Mouse (Mus musculus) midbrain, embryonic 10.5 days (tissue): ENCODE measurements around the gene Stx12. TPM values are rescaled to one million over a fixed set of nuclear protein-coding genes. Genes with fewer than 3 reads are reported as not detected.
A peak's percentile ranks its signal among the peaks of the same experiment; 100 is the strongest.
"Not testable (repeated sequence)": the region's sequence is repeated elsewhere in the genome, so short reads cannot be mapped to it uniquely, and the experiment has no call there.

Experiments used
- DNase-seq: peaks from one replicate; pipeline ENCODE4 v3.0.0-alpha.2; 2017; ENCODE audit warnings: low spot score
- H3K27ac ChIP-seq: fragments of 300-500 bp; sonication (generic); replicated peaks from 2 replicates; pipeline ENCODE4 v1.5.1; 2016; ENCODE audit warnings: mild to moderate bottlenecking
- H3K27me3 ChIP-seq: fragments of 300-500 bp; sonication (generic); 2 replicates; pipeline ENCODE4 v1.6.1; 2016; ENCODE audit warnings: low read depth, mild to moderate bottlenecking; ENCODE audit not compliant: poor library complexity, severe bottlenecking
- H3K36me3 ChIP-seq: fragments of 300-500 bp; sonication (generic); 2 replicates; pipeline ENCODE4 v1.6.1; 2016; ENCODE audit warnings: mild to moderate bottlenecking, moderate library complexity
- H3K4me1 ChIP-seq: fragments of 300-500 bp; sonication (generic); 2 replicates; pipeline ENCODE4 v1.6.1; 2016
- H3K4me3 ChIP-seq: fragments of 300-500 bp; sonication (generic); 2 replicates; pipeline ENCODE4 v1.5.1; 2016; ENCODE audit warnings: mild to moderate bottlenecking, moderate library complexity
- H3K9me3 ChIP-seq: fragments of 300-500 bp; sonication (generic); replicated peaks from 2 replicates; pipeline ENCODE4 v1.6.1; 2016; ENCODE audit warnings: mild to moderate bottlenecking
- WGBS: fragments of 180-500 bp; shearing (Covaris S2); methylation state at CpG from one replicate; pipeline ENCODE4 v1.1.7; 2016; 5-methylcytosine and 5-hydroxymethylcytosine counted together
- polyA plus RNA-seq: library from polyadenylated mRNA; unstranded; fragments of >200 nt; fragmentation: Nextera tagmentation; extraction: Ambion mirVana; gene quantifications from 2 replicates; pipeline ENCODE4 v1.2.1, GENCODE M21; 2016

Stx12 gene
- polyA plus RNA-seq = 61.5 and 72.5 TPM in 2 replicates

DNA sequence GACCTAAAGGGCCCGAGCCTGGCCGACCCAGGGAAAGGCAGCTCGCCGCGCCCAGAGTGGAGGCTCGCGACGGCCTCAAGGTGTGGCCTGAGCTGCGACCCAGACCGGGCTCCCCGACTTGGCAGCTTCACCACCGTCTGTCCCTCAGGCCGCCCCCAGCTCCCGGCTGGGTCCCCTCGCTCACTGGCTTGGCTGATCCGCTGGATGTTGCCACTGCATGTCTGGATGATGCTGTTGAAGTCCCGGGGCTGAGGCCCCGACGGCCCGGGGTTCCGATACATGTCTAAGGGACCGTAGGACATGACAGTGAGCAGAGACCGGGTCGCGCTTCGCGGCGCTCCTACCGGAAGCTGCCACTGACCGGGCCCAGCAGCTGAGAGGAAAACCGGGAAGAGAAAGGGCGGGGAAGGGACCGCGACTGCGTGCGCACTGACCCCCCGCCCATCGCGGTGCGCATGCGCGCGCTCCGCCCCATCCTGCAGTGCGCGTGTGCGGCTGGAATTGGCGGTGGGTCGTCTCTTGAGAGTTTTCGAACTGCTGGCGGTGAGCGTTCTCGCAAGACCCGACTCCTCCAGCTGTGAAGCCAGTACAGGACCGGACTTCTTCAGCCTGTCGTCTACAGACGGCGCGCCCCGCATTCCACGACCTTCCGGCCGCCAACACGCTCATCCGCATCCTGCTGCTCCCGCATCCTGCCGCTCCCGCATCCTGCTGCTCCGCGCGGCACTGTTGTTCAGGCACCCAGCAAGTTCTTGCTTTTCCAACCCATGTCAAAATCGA lies at the start of gene Stx12:
Gene Stx12, minus strand, starts transcription at position 446 of the 780 bp plus-strand sequence.
- Histone ChIP-seq H3K27ac (peak within 1 kb of the TSS; percentile 92), H3K4me1 (peaks cover 31% of the 10 kb centered on the region), H3K36me3 (peaks cover 21% of the 10 kb centered on the region), H3K27me3 (no peaks in the 10 kb centered on the region), H3K9me3 (no peaks in the 10 kb centered on the region), H3K4me3 (peak within 1 kb of the TSS; percentile 97)
- peak; percentile 91 for DNase-seq
- WGBS = under 1% methylated on average over 72 of the region's 72 CpGs

DNA sequence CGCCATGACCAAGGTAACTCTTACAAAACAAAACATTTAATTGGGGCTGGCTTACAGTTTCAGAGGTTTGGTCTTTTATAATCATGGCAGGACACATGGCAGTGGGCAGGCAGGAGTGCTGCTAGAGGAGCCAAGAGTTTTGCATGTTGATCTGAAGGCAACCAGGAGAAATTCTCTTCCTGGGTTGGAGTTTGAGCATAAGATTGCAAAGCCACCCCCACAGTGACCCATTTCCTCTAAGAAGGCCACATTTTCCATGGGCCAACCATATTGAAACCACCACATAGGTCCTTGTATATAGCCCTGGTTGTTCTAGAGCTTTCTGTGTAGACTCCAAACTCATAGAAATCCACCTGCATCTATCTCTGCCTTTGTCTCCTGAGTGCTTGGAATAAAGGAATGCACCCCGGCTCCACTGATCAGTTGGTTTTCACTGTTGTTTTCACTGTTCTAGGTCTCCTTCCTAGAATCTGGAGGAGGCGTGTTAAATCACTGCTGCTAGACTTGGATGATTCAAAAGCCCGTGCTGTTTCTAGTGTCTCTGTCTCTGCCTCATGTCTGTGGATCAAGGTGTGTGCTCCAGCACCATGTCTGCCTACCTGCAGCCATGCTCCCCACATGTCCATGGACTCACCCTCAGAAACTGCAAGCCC lies 48.6 kb upstream of the Stx12 start:
- H3K36me3 ChIP-seq = no peaks in the 10 kb centered on the region
- peaks cover 19% of the 10 kb centered on the region for H3K4me1 ChIP-seq
- H3K27ac ChIP-seq = no peak overlapping the region
- no peak for DNase-seq
- H3K4me3 ChIP-seq = no peak overlapping the region
- no peaks in the 10 kb centered on the region for H3K9me3 ChIP-seq
- WGBS = 81% methylated on average over 4 of the region's 4 CpGs
- H3K27me3 ChIP-seq = peaks cover 11% of the 10 kb centered on the region

DNA sequence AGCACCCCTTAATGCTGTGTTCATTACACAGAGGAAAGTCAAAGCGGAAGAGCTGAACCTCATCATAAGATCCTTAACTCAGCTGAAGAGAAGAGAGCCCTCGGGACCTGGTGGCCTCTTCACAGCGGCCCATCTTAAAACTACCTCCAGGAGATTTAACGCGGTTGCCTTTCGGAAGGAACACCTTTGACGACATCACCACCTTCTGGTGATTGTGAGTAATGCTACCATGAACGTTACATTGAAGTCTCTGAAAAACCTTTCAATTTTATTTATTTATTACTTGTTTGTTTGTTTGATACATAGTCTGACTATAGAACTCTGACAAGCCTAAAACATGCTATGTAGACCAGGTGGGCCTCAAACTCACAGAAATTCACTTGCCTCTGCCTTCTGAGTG lies 46.5 kb upstream of the Stx12 start:
- Histone ChIP-seq H3K27ac (no peak overlapping the region), H3K27me3 (peaks cover 11% of the 10 kb centered on the region), H3K4me3 (no peak overlapping the region), H3K36me3 (no peaks in the 10 kb centered on the region), H3K4me1 (peaks cover 19% of the 10 kb centered on the region), H3K9me3 (no peaks in the 10 kb centered on the region)
- WGBS = 8% methylated on average over 8 of the region's 8 CpGs
- DNase-seq = peak; percentile 23

DNA sequence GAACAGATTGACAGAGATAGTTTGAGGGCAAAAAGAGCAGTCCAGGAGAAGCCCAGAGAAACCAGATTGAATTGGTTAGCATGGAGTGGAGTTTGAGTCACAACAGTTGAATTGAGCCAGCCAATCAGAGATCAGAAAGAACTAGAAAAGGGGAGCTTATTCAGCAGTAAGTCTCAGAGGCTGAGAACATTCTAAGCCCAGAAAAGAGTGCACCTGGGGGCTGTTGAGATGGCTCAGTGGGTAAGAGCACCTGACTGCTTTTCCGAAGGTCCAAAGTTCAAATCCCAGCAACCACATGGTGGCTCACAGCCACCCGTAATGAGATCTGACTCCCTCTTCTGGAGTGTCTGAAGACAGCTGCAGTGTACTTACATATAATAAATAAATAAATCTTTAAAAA lies 42.2 kb upstream of the Stx12 start:
- peaks cover 31% of the 10 kb centered on the region for H3K4me1 ChIP-seq
- not testable (repeated sequence) for H3K9me3 ChIP-seq, H3K27me3 ChIP-seq, DNase-seq, H3K4me3 ChIP-seq, H3K36me3 ChIP-seq, H3K27ac ChIP-seq
- whole genome bisulfite sequencing = 72% methylated on average over 2 of the region's 2 CpGs

DNA sequence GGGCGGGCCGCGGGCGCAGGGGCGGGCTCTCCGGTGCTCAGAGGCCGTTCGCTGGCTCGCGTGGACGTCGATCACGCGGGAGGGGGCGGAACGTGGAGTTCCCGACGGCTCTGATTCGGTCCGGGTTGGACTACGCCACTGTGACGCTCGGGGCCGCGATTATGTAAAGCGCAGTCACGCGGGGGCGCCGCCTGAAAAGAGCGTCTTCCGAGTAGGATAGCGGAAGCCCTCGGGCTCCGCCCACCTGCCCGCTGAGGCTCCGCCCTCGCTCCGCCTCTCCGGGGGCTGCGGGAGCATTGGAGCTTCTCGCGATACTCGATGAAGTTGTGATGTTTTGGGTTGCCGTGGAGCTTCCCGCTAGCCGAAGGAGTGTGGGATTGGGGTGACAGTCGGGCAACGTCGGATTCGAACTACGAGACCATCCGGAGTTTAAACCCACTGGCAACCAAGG lies 38.3 kb upstream of the Stx12 start, which contains the start of gene Fam76a:
Gene Fam76a, minus strand, starts transcription at position 1 of the 451 bp plus-strand sequence.
- WGBS = under 1% methylated on average over 53 of the region's 53 CpGs
- no peaks in the 10 kb centered on the region for H3K9me3 ChIP-seq

DNA sequence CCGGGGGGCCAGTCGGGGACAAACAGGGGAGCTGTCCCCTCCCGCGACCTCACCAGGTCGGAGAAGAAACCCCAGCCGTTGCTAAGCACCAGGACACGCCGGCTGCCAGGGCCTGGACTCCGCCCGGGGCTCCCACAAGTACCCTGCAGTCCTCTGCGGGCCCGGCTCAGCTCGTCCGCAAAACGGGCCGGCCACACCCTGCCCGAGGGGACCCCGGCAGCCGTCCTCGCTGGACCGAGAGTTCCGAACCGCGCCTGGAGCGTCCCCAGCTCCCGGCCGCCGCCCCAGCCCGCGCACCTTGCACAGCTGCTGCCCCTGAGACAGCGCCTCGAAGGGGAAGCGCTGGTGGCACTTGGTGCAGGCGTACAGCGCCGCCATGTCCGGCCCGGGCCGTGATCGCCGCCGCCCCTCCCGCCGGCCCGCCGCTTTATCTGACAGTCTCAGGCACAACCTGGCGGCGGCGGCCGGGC lies 37.8 kb upstream of the Stx12 start:
- Histone ChIP-seq H3K27me3 (no peaks in the 10 kb centered on the region), H3K9me3 (no peaks in the 10 kb centered on the region), H3K4me3 (peak overlapping the region; percentile 97), H3K36me3 (peaks cover 29% of the 10 kb centered on the region), H3K4me1 (peaks cover 34% of the 10 kb centered on the region), H3K27ac (peak overlapping the region; percentile 92)
- DNase-seq = no peak
- under 1% methylated on average over 50 of the region's 50 CpGs for WGBS

More for the DNA sequence above, 38.3 kb upstream of the Stx12 start, which contains the start of gene Fam76a:
- Histone ChIP-seq H3K4me1 (peaks cover 34% of the 10 kb centered on the region), H3K36me3 (peaks cover 24% of the 10 kb centered on the region), H3K4me3 (peak within 1 kb of the TSS; percentile 97), H3K27ac (peak within 1 kb of the TSS; percentile 92), H3K27me3 (no peaks in the 10 kb centered on the region)
- peak; percentile 100 for DNase-seq

DNA sequence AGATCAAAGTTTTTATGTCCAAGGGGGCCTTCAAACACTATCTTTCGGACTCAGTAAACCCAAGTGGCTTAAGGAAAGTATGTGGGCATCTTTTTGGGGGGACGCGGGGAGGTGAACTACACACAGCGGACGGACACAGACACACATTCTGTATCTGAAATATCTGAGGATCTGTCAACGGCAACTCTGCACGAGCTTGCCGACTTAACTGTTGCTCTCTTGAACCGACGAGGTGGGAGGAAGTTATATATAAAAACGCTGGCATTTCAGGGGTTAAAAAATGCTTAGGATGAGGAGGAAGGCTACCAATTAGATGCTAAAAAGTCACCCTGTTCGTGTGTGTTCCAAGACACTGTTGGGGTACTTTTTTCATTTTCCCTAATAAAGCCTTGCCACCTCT lies 37.2 kb upstream of the Stx12 start:
- peak overlapping the region; percentile 92 for H3K27ac ChIP-seq

DNA sequence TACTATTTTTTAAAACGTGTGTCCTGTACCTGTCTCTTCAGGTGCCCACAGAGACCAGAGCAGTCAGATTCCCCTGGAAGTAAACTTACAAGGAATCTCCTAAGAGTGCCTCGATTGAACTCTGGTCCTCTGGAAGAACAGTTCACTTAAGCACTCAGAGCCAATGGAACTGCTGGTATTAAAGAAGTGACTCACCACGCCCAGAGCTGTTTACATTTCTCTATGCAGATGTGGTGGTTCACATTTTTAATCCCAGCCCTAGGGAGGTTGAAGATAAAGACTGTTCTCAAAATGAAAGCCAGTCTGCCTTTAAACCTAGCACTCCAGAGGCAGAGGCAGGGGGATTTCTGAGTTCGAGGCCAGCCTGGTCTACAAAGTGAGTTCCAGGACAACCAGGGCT lies 35.9 kb upstream of the Stx12 start:
- DNase-seq = no peak
- no peaks in the 10 kb centered on the region for H3K27me3 ChIP-seq
- 89% methylated on average over 4 of the region's 4 CpGs for WGBS

More for the DNA sequence above, 37.2 kb upstream of the Stx12 start:
- H3K4me3 ChIP-seq = peak overlapping the region; percentile 97
- H3K36me3 ChIP-seq = peaks cover 35% of the 10 kb centered on the region
- 46% methylated on average over 12 of the region's 12 CpGs for WGBS
- H3K4me1 ChIP-seq = peaks cover 34% of the 10 kb centered on the region
- H3K27me3 ChIP-seq = no peaks in the 10 kb centered on the region
- H3K9me3 ChIP-seq = no peaks in the 10 kb centered on the region
- DNase-seq = no peak

DNA sequence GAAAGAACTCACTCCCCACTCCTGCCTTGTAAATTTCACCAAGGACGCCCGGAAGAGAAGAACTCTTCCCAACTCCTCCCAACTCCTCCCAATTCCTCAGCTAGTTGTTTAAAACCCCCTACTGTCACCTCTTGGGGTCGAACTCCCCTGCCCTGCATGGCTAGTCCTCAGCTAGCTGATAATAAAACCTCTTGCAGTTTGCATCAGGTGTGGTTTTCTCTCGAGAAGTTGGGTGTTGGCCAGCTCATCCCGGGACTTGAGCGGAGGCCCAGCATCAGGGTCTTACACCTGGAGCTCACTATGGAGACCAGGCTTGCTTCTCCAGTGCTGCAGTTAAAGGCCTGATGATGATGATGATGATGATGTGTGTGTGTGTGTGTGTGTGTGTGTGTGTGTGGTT lies 34.2 kb upstream of the Stx12 start:
- Histone ChIP-seq H3K36me3 (peaks cover 65% of the 10 kb centered on the region), H3K4me1 (peaks cover 21% of the 10 kb centered on the region)
- H3K27ac ChIP-seq, H3K27me3 ChIP-seq, DNase-seq, H3K4me3 ChIP-seq, H3K9me3 ChIP-seq: not testable (repeated sequence)
- 85% methylated on average over 6 of the region's 6 CpGs for WGBS

More for the DNA sequence above, 35.9 kb upstream of the Stx12 start:
- Histone ChIP-seq H3K27ac (no peak overlapping the region), H3K4me1 (peaks cover 34% of the 10 kb centered on the region), H3K9me3 (no peaks in the 10 kb centered on the region), H3K36me3 (peaks cover 48% of the 10 kb centered on the region), H3K4me3 (no peak overlapping the region)

DNA sequence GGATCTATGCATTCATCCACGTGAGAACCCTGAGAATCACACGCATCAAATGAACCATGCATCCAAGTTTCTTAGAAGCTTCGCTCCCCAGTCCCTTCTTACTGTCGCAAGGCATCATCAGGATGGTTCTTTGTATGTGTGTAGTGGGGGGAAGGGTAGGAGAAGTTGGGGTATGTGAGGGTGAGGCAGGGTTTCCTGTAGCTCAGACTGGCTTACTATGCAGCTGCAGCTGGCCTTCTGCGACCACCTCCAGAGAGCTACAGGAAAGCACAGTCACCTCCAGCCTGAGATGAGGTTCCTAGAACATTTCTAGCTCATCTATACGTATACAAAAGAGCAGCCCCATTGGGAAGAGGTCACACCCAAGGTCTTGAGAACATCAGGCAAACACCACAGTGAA lies 27.8 kb upstream of the Stx12 start:
- no peak overlapping the region for H3K4me3 ChIP-seq
- WGBS = 89% methylated on average over 6 of the region's 6 CpGs
- no peaks in the 10 kb centered on the region for H3K9me3 ChIP-seq
- no peak overlapping the region for H3K27ac ChIP-seq
- no peaks in the 10 kb centered on the region for H3K4me1 ChIP-seq
- H3K36me3 ChIP-seq = peaks cover 94% of the 10 kb centered on the region
- DNase-seq = no peak
- no peaks in the 10 kb centered on the region for H3K27me3 ChIP-seq

DNA sequence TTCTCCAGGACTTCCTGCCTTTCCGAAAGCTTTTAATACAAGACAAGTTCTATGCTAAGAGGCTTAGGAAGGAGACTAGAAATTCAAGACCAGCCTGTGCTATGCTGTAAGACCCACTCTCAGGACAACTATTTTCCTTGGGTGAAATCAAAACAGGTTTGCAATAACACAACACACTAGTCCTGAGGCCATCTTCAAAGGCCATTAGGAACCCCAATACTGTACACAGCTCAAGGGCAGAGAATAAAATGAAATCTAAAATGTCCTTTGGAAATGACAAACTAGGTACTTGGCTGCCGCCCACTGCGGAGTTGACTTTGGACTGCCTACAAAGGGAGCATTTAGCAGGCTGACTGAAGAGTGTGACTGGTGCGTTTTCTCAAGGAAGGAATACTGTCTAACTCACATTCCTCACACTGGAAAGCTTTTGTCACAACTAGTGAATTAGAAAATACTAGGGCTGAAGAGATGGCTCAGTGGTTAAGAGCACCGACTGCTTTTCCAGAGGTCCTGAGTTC lies 21.6 kb upstream of the Stx12 start:
- DNase-seq = no peak
- no peaks in the 10 kb centered on the region for H3K4me1 ChIP-seq
- 95% methylated on average over 5 of the region's 5 CpGs for WGBS
- H3K27ac ChIP-seq = no peak overlapping the region
- no peaks in the 10 kb centered on the region for H3K9me3 ChIP-seq
- H3K27me3 ChIP-seq = no peaks in the 10 kb centered on the region
- H3K36me3 ChIP-seq = peaks cover 91% of the 10 kb centered on the region
- H3K4me3 ChIP-seq = no peak overlapping the region

DNA sequence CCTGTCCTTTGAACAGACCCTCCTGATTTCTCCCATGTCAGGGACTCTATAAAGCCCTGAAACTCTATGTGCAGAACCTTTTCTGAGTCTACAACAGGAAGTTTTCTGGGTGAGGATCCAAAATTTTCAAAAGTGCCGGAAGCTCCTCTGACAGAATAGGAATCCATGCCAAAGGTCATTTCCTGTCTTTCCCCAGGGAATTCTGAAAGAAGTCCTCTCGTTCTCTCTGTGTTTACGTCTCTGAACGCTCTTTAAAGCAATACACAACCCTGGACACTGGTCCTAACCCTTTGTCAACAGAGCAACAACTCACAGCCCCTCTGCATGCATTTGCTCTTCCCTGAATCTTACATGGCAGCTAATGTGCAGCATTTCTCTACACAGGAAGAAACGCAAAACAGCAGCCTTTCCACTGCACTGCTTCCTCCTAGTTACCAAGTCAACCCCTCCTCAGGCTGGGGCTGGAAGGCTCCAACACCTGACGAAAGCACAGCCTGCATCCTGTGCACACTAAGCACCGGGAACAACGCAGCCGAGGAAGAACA lies 20.5 kb upstream of the Stx12 start:
- Histone ChIP-seq H3K27me3 (no peaks in the 10 kb centered on the region), H3K4me1 (no peaks in the 10 kb centered on the region), H3K27ac (no peak overlapping the region), H3K9me3 (no peaks in the 10 kb centered on the region), H3K36me3 (peaks cover 89% of the 10 kb centered on the region), H3K4me3 (no peak overlapping the region)
- no peak for DNase-seq
- 86% methylated on average over 9 of the region's 9 CpGs for WGBS
